Mouse (Mus musculus): Measurements from ENCODE around the gene Ppp1cc.

DNA sequence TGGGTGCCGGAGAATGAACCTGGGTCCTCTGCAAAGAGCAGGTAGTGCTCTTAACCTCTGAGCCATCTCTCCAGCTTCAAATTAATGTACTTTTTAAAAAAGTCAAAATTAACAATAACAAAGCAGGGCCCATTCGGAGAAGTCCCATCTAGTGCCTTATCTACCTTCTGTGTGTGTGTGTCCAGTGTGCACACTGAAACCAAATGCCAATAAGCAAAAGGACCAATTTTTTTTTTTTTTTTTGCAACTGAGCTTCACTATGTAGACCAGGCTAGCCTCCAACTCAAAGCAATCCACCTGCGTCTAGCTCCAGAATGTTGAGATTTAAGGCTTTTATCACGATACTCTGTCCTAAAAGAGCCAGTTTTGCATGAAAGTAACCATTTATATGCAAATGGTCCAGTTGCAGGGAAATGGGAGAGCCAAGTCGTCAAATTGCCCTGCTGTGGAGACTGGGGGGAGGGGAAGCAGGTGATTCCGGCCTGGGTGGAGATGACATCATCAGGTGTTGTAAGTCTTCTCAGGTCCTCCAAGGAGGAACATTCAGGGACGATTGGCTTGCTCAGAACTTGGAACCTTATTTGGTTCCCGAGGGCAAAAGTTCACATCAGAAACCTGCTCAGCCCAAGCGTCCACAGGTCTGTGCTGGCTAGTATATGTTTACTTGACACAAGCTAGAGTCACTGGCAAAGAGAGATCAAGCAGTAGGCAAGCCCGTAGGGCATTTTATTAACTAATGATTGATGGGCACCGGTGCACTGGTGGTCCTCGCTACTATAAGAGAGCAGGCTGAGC, 33.4 kb downstream of the Ppp1cc start:
- TF ChIP-seq POLR2A (IDR thresholded peaks at IDR 0.05; ENCODE audit: low read depth, low read length): no peak
- no peak for TF ChIP-seq CTCF (IDR thresholded peaks at IDR 0.05; ENCODE audit: extremely low read depth, insufficient read length, insufficient replicate concordance, low read depth, low read length)

All from small intestine, adult 2 months (tissue).